Mouse (Mus musculus): Measurements from ENCODE around the gene Serpina3c. TPM values are rescaled to one million over a fixed set of nuclear protein-coding genes. Genes with fewer than 3 reads are reported as not detected.

The Serpina3c gene
- polyA plus RNA-seq, 2 experiments from 2014 or later: not detected

- no peak for ATAC-seq
Measured at GRCm38 (mm10) chr12:104108507-104108906, 45.2 kb downstream of the Serpina3c start.

- no peak for ATAC-seq
Measured at GRCm38 (mm10) chr12:104106919-104107318, 46.8 kb downstream of the Serpina3c start.

GRCm38 (mm10) chr12:104105847-104106246 lies 47.8 kb downstream of the Serpina3c start:
- no peak for ATAC-seq

- ATAC-seq: no peak
Measured at GRCm38 (mm10) chr12:104100768-104101167, 52.9 kb downstream of the Serpina3c start, which contains the start of gene Serpina5. Serpina5 (plus strand) TSS chr12:104101113.

Other genes starting within 250 kb of the Serpina3c start
- gene Serpina1c, start 249.0 kb downstream of the Serpina3c start, polyA plus RNA-seq (2017; shearing (Covaris generic)): not detected
- gene Serpina1e, start 194.9 kb downstream of the Serpina3c start, polyA plus RNA-seq (2017; shearing (Covaris generic)): not detected
- gene Serpina11, start 163.9 kb downstream of the Serpina3c start, polyA plus RNA-seq (2017; shearing (Covaris generic)): not detected
- gene Serpina9, start 140.1 kb downstream of the Serpina3c start, polyA plus RNA-seq (2017; shearing (Covaris generic)): 1 to 10 TPM; 1.8 to 4.8 TPM
- gene Serpina12, start 109.4 kb downstream of the Serpina3c start, polyA plus RNA-seq (2017; shearing (Covaris generic)): under 1 TPM in 1 of 2 experiments, not detected in 1; 0.26 TPM
- not detected for gene Serpina5, start 52.8 kb downstream of the Serpina3c start, polyA plus RNA-seq (2017; shearing (Covaris generic))
- not detected for gene Serpina3a, start 41.1 kb downstream of the Serpina3c start, polyA plus RNA-seq (2017; shearing (Covaris generic))
- not detected for gene Serpina3b, start 25.9 kb downstream of the Serpina3c start, polyA plus RNA-seq (2017; shearing (Covaris generic))
- gene Serpina3f, start 60.7 kb upstream of the Serpina3c start, polyA plus RNA-seq (2017; shearing (Covaris generic)): 10 to 100 TPM in 1 of 2 experiments, 1 to 10 TPM in 1; 7.0 to 13.5 TPM
- 100 to 1,000 TPM; 165 to 220 TPM for gene Serpina3g, start 82.4 kb upstream of the Serpina3c start, polyA plus RNA-seq (2017; shearing (Covaris generic))
- gene Serpina3i, start 109.3 kb upstream of the Serpina3c start, polyA plus RNA-seq (2017; shearing (Covaris generic)): not detected
- gene Serpina3j, start 160.7 kb upstream of the Serpina3c start, polyA plus RNA-seq (2017; shearing (Covaris generic)): not detected
- not detected for gene Serpina3k, start 184.6 kb upstream of the Serpina3c start, polyA plus RNA-seq (2017; shearing (Covaris generic))
- not detected for gene Serpina3m, start 184.6 kb upstream of the Serpina3c start, polyA plus RNA-seq (2017; shearing (Covaris generic))

Measured in CD4-positive, CD25-positive, alpha-beta regulatory T cell, adult 4 months (primary cell).